Mouse (Mus musculus) lung, adult 18-20 months (tissue): Measurements from ENCODE around the gene Mef2c.

Source experiments
- DNase-seq, 2 experiments: peaks; one replicate each; pipeline ENCODE4 v3.0.0; 2022; ENCODE audit warnings: mixed read lengths in 2 of 2

The Mef2c gene

GRCm38 (mm10) chr13:83712778-83713380 lies 209.0 kb downstream of the Mef2c start:
- DNase-seq, result no peak

- DNase-seq, result no peak
These were observed 209.9 kb downstream of the Mef2c start for GRCm38 (mm10) chr13:83713661-83714291.

GRCm38 (mm10) chr13:83714466-83715307 lies 210.9 kb downstream of the Mef2c start:
- DNase-seq, result peak; percentile 59 to 60

- DNase-seq, result no peak
These were observed 211.5 kb downstream of the Mef2c start for GRCm38 (mm10) chr13:83715308-83715785.

GRCm38 (mm10) chr13:83715971-83716615 lies 212.3 kb downstream of the Mef2c start:
- no peak for DNase-seq
